Mouse (Mus musculus) liver, embryonic 14.5 days (tissue): Measurements from ENCODE around the gene Ltbp1. TPM values are rescaled to one million over a fixed set of nuclear protein-coding genes. Genes with fewer than 3 reads are reported as not detected.

Source experiments
- ATAC-seq: fragments of 200-750 bp; cut with Nextera tagmentation; 2 replicates; pipeline ENCODE4 v1.8.0; 2017; ENCODE audit warnings: moderate number of reproducible peaks, mild to moderate bottlenecking, moderate library complexity; ENCODE audit not compliant: insufficient read depth
- DNase-seq, 3 experiments: peaks; one replicate each; pipeline ENCODE4 v3.0.0-alpha.2; 2012 to 2013; ENCODE audit warnings: low read depth in 3 of 3, low spot score in 3 of 3
- H3K27ac ChIP-seq: fragments of 300-500 bp; sonication (generic); 2 replicates; pipeline ENCODE4 v1.5.1; 2014; ENCODE audit warnings: moderate library complexity, mild to moderate bottlenecking, control low read depth, inconsistent platforms
- H3K27me3 ChIP-seq: fragments of 300-500 bp; sonication (generic); 2 replicates; pipeline ENCODE4 v1.6.1; 2014; ENCODE audit warnings: mild to moderate bottlenecking, low read length, moderate library complexity; ENCODE audit not compliant: control insufficient read depth, insufficient read depth
- H3K36me3 ChIP-seq: fragments of 300-500 bp; sonication (generic); replicated peaks from 2 replicates; pipeline ENCODE4 v1.6.1; 2014; ENCODE audit warnings: low read depth; ENCODE audit not compliant: control insufficient read depth, insufficient read depth
- H3K4me1 ChIP-seq, 2 experiments: fragments of 200-500 bp in 1 of 2; fragments of 300-500 bp in 1 of 2; sonication (generic) in 1 of 2; replicated peaks; 2 replicates each; pipeline ENCODE4 v1.6.1; 2012 to 2014; ENCODE audit warnings: antibody characterized with exemption in 1 of 2, inconsistent platforms in 1 of 2, low read length in 1 of 2; ENCODE audit not compliant: control insufficient read depth in 2 of 2, insufficient read depth in 2 of 2
- H3K4me2 ChIP-seq: fragments of 300-500 bp; sonication (generic); 2 replicates; pipeline ENCODE4 v1.6.1; 2014; ENCODE audit warnings: low read depth, mild to moderate bottlenecking, control low read depth, moderate library complexity
- H3K4me3 ChIP-seq, 2 experiments: fragments of 200-500 bp in 1 of 2; fragments of 300-500 bp in 1 of 2; sonication (generic) in 1 of 2; 2 replicates each; pipeline ENCODE4 v1.5.1; 2012 to 2014; ENCODE audit warnings: low read depth in 2 of 2, low read length in 2 of 2, mild to moderate bottlenecking in 2 of 2, control low read depth in 1 of 2, inconsistent platforms in 1 of 2, moderate library complexity in 1 of 2; ENCODE audit not compliant: insufficient read depth in 1 of 2
- H3K9ac ChIP-seq: fragments of 300-500 bp; sonication (generic); replicated peaks from 2 replicates; pipeline ENCODE4 v1.6.1; 2014; ENCODE audit warnings: mild to moderate bottlenecking, control low read depth, moderate library complexity
- H3K9me3 ChIP-seq: fragments of 300-500 bp; sonication (generic); 2 replicates; pipeline ENCODE4 v1.6.1; 2016; ENCODE audit warnings: low read length, mixed read lengths; ENCODE audit not compliant: control insufficient read depth
- CTCF ChIP-seq: IDR thresholded peaks from 2 replicates; pipeline ENCODE4 v1.5.1; 2016; ENCODE audit warnings: antibody characterized with exemption, low read depth, control low read depth
- EP300 ChIP-seq: IDR thresholded peaks from 2 replicates; pipeline ENCODE4 v1.6.1; 2016; ENCODE audit warnings: antibody characterized with exemption, low read depth
- WGBS: fragments of 180-500 bp; shearing (Covaris S2); extraction: QIAGEN DNeasy Blood & Tissue Kit; methylation state at CpG from one replicate; pipeline ENCODE4 v1.1.7; 2014; ENCODE audit not compliant: insufficient replicate concordance; 5-methylcytosine and 5-hydroxymethylcytosine counted together
- polyA plus RNA-seq, 2 experiments: library from polyadenylated mRNA; depleted of rRNA in 1 of 2; stranded (reverse) in 1 of 2; unstranded in 1 of 2; fragments of >200 nt; fragmentation: Nextera tagmentation in 1 of 2; extraction: Ambion mirVana in 1 of 2; gene quantifications; 2 replicates each; pipeline versions ENCODE4 v1.2.1 to v1.2.3; 2012 to 2014

The Ltbp1 gene
- polyA plus RNA-seq (2012; rRNA removed) (1.1 and 1.9 TPM in 2 replicates), polyA plus RNA-seq (2014; fragmentation: Nextera tagmentation; extraction: Ambion mirVana) (2.2 and 3.1 TPM in 2 replicates)

DNA sequence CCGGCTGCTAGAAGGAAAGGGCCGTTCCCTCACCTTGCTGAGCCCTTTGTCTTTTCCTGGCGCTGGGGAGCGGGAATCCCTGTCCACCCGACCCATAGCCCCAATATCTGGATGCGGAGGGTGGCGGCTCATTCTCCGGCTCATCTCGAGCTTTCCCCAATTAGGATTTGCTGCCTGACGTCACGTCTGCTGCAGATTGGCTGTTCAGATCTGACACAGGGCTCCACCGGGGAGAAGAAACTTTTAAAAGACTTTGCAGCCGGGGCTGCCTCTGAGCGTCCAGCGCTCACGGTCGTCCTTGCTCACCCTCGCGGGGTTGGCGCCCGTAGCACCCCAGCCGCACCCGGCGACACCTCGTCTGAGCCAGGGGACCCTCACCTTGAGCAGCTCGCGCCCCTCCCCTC is at the start of gene Ltbp1:
Gene Ltbp1, plus strand, starts transcription at position 288 of the 404 bp plus-strand sequence.
- Histone ChIP-seq H3K4me3 (peak within 1 kb of the TSS; percentile 51 to 55), H3K4me1 (peaks cover 0 to 5% of the 10 kb centered on the region in 2 experiments; a peak in 3 of 4 replicates), H3K27ac (no peak within 1 kb of the TSS), H3K27me3 (peaks cover 5% of the 10 kb centered on the region), H3K9ac (peak within 1 kb of the TSS; percentile 14; the same call in 1 of the 2 replicates), H3K4me2 (peak within 1 kb of the TSS; percentile 76), H3K36me3 (no peaks in the 10 kb centered on the region), H3K9me3 (no peaks in the 10 kb centered on the region)
- TF ChIP-seq EP300: no peak
- no peak for TF ChIP-seq CTCF
- ATAC-seq (peak; percentile 78), DNase-seq (peak; percentile 29 to 52 (median 31))
- under 1% methylated on average over 26 of the region's 27 CpGs for WGBS

DNA sequence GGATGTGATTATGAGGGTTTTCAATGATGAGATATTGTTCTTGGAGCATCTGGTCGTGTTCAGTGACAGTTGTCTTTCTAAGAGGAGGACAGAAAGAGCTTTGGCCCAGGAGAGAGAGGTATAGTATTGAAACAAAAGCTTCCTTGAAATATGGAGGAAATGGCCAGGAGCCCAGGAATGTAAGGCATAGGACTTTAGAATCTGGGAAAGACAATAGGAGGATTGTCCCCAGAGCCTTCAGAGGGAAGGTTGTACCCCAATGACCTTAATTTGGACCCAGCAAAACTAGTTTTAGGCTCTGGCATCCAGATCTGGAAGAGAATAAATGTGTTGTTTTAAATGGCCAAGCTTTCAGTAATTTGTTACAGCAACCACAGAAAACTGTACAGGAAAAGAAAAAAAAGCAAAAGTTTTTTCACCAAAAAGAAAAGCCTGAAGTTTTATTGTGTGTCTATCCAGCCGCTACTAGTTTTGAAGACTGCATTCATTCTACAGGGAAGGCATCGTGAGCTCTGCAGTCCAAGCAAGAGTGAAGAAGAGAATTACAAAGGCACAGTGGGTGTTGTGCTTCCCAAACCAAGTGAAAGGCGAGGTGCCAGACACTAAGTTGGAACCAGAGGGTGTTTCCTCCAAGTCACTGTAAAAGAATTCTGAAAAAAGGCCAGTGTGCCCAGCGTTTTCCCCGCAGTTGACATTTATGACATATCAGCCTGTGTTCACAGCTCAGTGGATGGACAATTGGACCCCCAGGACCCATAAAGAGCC is 45.7 kb upstream of the Ltbp1 start:
- Histone ChIP-seq H3K27ac (no peak overlapping the region), H3K27me3 (no peaks in the 10 kb centered on the region), H3K4me2 (no peak overlapping the region), H3K4me3 (no peak overlapping the region), H3K36me3 (no peaks in the 10 kb centered on the region), H3K4me1 (peaks cover 0 to 2% of the 10 kb centered on the region in 2 experiments; a peak in 1 of 4 replicates), H3K9ac (no peak overlapping the region), H3K9me3 (no peaks in the 10 kb centered on the region)
- ATAC-seq (no peak), DNase-seq (no peak)
- TF ChIP-seq EP300: no peak
- TF ChIP-seq CTCF: no peak
- 60% methylated on average over 6 of the region's 6 CpGs for whole genome bisulfite sequencing

DNA sequence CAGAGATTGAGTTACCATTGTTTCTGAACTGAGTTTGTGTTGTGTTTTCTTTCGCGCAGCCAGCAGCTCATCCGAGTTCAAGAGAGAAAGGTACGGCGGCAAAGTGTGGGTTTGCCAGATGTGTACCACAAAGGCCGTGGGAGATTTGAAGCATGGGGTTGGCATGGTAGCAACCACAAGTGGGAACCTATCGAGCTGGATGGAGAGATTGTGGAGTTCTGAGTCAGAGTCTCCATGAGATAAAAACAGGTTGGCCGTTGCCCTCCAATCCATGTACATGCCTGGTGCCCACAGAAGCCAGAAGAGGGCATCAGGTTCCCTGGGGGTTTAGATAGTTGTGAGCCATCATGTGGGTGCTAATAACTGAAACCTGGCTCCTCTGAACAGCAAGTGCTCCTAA is 42.1 kb upstream of the Ltbp1 start:
- WGBS: 48% methylated on average over 8 of the region's 8 CpGs
- H3K4me1 ChIP-seq: peaks cover 0 to 4% of the 10 kb centered on the region in 2 experiments; a peak in 2 of 4 replicates
- no peaks in the 10 kb centered on the region for H3K36me3 ChIP-seq
- TF ChIP-seq CTCF (no peak), EP300 (no peak)
- no peak overlapping the region for H3K4me2 ChIP-seq
- no peak for ATAC-seq
- no peak overlapping the region for H3K27ac ChIP-seq
- H3K9ac ChIP-seq: no peak overlapping the region
- H3K9me3 ChIP-seq: no peaks in the 10 kb centered on the region
- DNase-seq: no peak
- H3K27me3 ChIP-seq: no peaks in the 10 kb centered on the region
- H3K4me3 ChIP-seq: no peak overlapping the region

DNA sequence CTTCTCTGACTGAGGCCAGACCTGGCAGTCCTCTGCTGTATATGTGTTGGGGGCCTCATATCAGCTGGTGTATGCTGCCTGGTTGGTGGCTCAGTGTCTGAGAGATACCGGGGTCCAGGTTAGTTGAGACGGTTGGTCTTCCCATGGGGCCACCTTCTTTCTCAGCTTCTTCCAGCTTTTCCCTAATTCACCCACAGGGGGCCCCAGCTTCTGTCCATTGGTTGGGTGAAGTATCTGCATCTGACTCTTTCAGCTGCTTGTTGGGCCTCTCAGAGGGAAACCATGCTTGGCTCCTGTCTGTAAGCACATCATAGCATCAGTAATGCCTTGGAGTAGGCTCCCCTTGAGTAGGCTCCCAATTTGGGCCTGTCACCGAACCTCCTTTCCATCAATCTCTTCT is 41.5 kb upstream of the Ltbp1 start:
- no peaks in the 10 kb centered on the region for H3K36me3 ChIP-seq
- no peaks in the 10 kb centered on the region for H3K27me3 ChIP-seq
- ATAC-seq (no peak), DNase-seq (no peak)
- TF ChIP-seq CTCF: no peak
- TF ChIP-seq EP300: no peak
- peaks cover 0 to 6% of the 10 kb centered on the region in 2 experiments; a peak in 2 of 4 replicates for H3K4me1 ChIP-seq
- no peak overlapping the region for H3K9ac ChIP-seq
- 51% methylated on average over 3 of the region's 3 CpGs for WGBS
- no peak overlapping the region for H3K27ac ChIP-seq
- H3K4me2 ChIP-seq: no peak overlapping the region
- no peak overlapping the region for H3K4me3 ChIP-seq
- no peaks in the 10 kb centered on the region for H3K9me3 ChIP-seq

DNA sequence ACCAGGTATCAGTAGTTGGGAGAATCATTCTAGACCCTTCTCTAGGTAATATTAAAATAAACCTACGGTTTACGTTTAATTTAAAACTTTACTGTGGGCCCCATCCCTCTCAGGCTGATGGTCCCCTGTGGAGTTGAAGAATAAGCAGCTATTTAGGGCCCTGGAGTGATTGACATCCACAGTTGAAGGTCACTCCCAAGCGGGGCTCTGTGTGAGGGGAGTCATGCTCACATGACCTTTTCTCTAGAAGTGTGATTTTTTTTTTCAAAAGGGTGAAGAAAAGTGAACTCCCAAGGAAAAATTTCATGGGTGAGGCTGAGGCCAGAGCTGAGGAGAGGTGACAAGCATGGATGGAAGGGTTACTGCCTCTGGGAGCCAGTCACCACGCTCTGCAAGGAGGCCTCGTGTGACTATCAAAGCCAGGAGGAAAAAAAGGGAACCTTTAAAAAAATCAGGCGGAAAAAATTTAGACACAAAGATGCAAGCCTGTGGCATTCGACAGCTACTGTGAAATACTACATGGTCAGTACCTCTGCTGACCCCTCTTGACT is 38.0 kb upstream of the Ltbp1 start:
- TF ChIP-seq CTCF (no peak), EP300 (no peak)
- no peak for ATAC-seq
- WGBS: 46% methylated on average over 7 of the region's 7 CpGs

More for the DNA sequence above, 38.0 kb upstream of the Ltbp1 start:
- Histone ChIP-seq H3K27me3 (no peaks in the 10 kb centered on the region), H3K9me3 (no peaks in the 10 kb centered on the region), H3K9ac (no peak overlapping the region), H3K36me3 (no peaks in the 10 kb centered on the region), H3K27ac (no peak overlapping the region), H3K4me1 (peaks cover 0 to 9% of the 10 kb centered on the region in 2 experiments; a peak in 2 of 4 replicates), H3K4me3 (no peak overlapping the region), H3K4me2 (no peak overlapping the region)
- DNase-seq: no peak
